Mouse (Mus musculus): ENCODE results near the gene Rhof. TPM values are rescaled to one million over a fixed set of nuclear protein-coding genes. Genes with fewer than 3 reads are reported as not detected.

The Rhof gene
- polyA plus RNA-seq, 1 experiment: 13.4 TPM

DNA sequence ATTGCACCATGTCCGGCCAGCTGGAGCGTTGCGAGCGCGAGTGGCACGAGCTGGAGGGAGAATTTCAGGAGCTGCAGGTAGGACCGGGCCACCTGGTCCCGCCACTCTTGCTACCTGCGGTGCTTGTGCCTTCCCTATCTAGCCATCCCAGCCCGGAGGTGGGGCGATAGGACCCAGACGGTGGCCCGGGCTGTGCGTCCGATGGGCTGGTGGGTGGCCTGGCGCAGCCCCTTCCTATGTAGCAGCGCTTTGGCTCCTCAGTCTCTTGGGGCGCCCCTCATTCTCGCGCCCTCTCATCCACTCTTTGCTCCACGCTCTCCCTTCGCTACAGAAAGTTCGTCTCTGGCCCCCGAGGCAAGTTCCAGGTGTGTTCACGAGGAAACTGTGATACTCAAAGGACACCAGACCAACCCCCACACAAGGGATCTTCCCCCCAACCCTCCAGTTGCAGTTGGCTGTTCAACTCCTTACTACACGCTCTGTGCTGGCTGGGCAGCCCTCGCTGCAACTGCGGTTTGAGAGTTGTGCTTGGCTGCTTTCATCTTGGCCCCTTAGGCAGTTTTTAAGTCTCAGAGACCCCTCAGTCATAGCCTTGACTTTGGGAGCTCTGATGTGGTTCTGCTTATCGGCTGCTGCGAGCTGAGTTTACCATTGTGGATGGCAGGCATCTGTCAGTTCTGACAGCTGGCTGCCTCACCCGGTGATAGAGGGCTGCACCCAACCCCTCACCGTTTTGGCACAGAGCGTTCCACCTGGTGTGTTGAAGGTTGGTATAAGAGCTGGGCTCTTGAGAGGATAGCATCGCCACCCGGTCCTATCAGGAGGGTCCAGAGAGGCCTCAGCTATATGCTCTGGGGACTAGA, 55.8 kb downstream of the Rhof start:
- 3% methylated on average over 35 of the region's 35 CpGs for WGBS
- DNase-seq: no peak
- H3K4me1 ChIP-seq (ENCODE audit: control insufficient read depth, insufficient read depth, low read length): peaks cover 14% of the 10 kb centered on the region
- H3K4me3 ChIP-seq (ENCODE audit: insufficient read depth, low read depth, low read length): peak overlapping the region; percentile 88
- no peaks in the 10 kb centered on the region for H3K36me3 ChIP-seq (ENCODE audit: control insufficient read depth, insufficient read depth, low read length)
- 0 out of 2 replicates have a peak overlapping the region, but pooled peaks have one; percentile 14 for H3K27ac ChIP-seq (ENCODE audit: insufficient read depth, low read depth, low read length)
- TF ChIP-seq POLR2A (IDR thresholded peaks at IDR 0.05; ENCODE audit: low read depth, low read length): no peak
- no peak for TF ChIP-seq CTCF (conservative IDR thresholded peaks at IDR 0.05; ENCODE audit: insufficient read depth, insufficient read length, low read depth, low read length)
- H3K27me3 ChIP-seq (replicated peaks; ENCODE audit: control insufficient read depth, insufficient read depth, low read length): no peaks in the 10 kb centered on the region

DNA sequence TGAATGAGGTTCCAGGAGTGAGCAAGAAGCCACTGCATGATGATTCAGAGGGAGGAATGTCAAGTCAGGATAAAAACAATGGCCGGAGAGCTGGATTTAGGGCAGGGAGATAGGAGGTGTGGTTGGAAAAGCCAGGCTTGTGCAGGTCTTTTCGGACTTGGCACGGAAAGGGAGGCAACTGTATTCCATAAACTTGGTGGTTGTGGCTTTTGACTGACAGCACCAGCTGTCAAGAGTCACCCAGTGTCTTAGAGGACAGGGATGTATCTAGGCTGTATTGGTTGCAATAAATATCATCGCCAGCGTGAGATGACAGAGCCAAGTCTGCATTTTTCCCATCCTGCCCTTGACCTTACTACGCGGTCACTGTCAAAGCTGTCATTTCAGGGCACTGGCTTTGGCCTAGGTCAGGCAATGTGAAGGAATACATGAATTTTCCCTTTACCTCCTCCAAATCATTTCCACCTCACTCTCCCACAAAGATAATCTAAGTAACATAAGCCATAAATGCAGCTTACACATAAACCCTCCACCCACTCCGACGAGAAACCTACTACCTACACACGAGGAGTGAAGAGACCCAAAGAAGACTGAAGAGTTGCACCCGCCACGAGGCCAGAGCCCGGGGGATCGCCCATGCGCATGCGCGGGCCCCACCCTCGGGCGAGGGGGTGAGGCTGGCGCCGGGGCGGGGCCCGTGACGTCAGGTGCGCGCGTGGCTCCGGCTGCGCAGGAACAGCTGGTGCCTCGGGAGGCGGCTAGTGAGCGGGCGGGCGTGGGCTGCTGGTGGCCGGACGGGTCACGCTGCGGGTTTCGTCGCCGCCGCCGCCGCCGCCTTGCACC, 56.7 kb downstream of the Rhof start:
- H3K36me3 ChIP-seq (ENCODE audit: control insufficient read depth, insufficient read depth, low read length): no peaks in the 10 kb centered on the region
- H3K27me3 ChIP-seq (replicated peaks; ENCODE audit: control insufficient read depth, insufficient read depth, low read length): no peaks in the 10 kb centered on the region
- 6% methylated on average over 45 of the region's 45 CpGs for WGBS
- peak overlapping the region; percentile 88 for H3K4me3 ChIP-seq (ENCODE audit: insufficient read depth, low read depth, low read length)
- H3K27ac ChIP-seq (ENCODE audit: insufficient read depth, low read depth, low read length): peak overlapping the region; percentile 14
- DNase-seq: peak; percentile 96
- TF ChIP-seq POLR2A (IDR thresholded peaks at IDR 0.05; ENCODE audit: low read depth, low read length) (no peak), CTCF (conservative IDR thresholded peaks at IDR 0.05; ENCODE audit: insufficient read depth, insufficient read length, low read depth, low read length) (no peak)
- H3K4me1 ChIP-seq (ENCODE audit: control insufficient read depth, insufficient read depth, low read length): peaks cover 14% of the 10 kb centered on the region

DNA sequence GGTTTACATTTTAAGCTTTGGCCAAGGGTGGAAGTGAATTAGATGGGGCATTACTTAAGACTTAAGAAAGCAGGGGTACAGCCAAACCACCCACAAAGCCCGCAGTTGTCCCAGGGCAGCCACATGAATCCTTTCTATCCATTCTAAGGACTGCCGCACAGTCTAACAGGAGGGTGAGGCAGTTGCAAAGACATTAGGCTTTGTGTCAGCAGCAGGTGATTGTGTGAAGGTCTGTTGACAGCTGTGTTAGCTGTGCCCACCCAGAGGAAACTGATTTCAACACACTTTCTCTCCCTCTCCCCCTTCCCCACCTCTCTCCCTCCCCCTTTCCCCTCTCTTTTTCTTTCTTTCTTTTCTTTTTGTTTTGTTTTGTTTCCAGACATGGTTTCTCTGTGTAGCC, 63.8 kb downstream of the Rhof start:
- Histone ChIP-seq H3K27ac (ENCODE audit: insufficient read depth, low read depth, low read length) (no peak overlapping the region), H3K4me3 (ENCODE audit: insufficient read depth, low read depth, low read length) (no peak overlapping the region), H3K4me1 (ENCODE audit: control insufficient read depth, insufficient read depth, low read length) (peaks cover 3% of the 10 kb centered on the region; the same call in 1 of the 2 replicates), H3K36me3 (ENCODE audit: control insufficient read depth, insufficient read depth, low read length) (no peaks in the 10 kb centered on the region), H3K27me3 (replicated peaks; ENCODE audit: control insufficient read depth, insufficient read depth, low read length) (no peaks in the 10 kb centered on the region)
- TF ChIP-seq POLR2A (IDR thresholded peaks at IDR 0.05; ENCODE audit: low read depth, low read length) (no peak), CTCF (conservative IDR thresholded peaks at IDR 0.05; ENCODE audit: insufficient read depth, insufficient read length, low read depth, low read length) (no peak)
- 93% methylated on average over 2 of the region's 2 CpGs for WGBS
- no peak for DNase-seq

GRCm38 (mm10) chr5:123068115-123068514, 64.4 kb downstream of the Rhof start, which contains the start of gene Tmem120b:
TSS of gene Tmem120b (plus strand) at chr5:123068415.
- Histone ChIP-seq H3K4me3 (ENCODE audit: insufficient read depth, low read depth, low read length) (no peak within 1 kb of the TSS), H3K4me1 (ENCODE audit: control insufficient read depth, insufficient read depth, low read length) (peaks cover 3% of the 10 kb centered on the region; the same call in 1 of the 2 replicates), H3K36me3 (ENCODE audit: control insufficient read depth, insufficient read depth, low read length) (no peaks in the 10 kb centered on the region), H3K27me3 (replicated peaks; ENCODE audit: control insufficient read depth, insufficient read depth, low read length) (no peaks in the 10 kb centered on the region), H3K27ac (ENCODE audit: insufficient read depth, low read depth, low read length) (no peak within 1 kb of the TSS)
- 93% methylated on average over 12 of the region's 12 CpGs for WGBS
- no peak for TF ChIP-seq CTCF (conservative IDR thresholded peaks at IDR 0.05; ENCODE audit: insufficient read depth, insufficient read length, low read depth, low read length)
- TF ChIP-seq POLR2A (IDR thresholded peaks at IDR 0.05; ENCODE audit: low read depth, low read length): no peak
- DNase-seq: no peak

GRCm38 (mm10) chr5:123067395-123067995, 65.0 kb downstream of the Rhof start:
- Histone ChIP-seq H3K4me1 (ENCODE audit: control insufficient read depth, insufficient read depth, low read length) (peaks cover 3% of the 10 kb centered on the region; the same call in 1 of the 2 replicates), H3K27me3 (replicated peaks; ENCODE audit: control insufficient read depth, insufficient read depth, low read length) (no peaks in the 10 kb centered on the region), H3K4me3 (ENCODE audit: insufficient read depth, low read depth, low read length) (no peak overlapping the region), H3K27ac (ENCODE audit: insufficient read depth, low read depth, low read length) (no peak overlapping the region), H3K36me3 (ENCODE audit: control insufficient read depth, insufficient read depth, low read length) (no peaks in the 10 kb centered on the region)
- TF ChIP-seq CTCF (conservative IDR thresholded peaks at IDR 0.05; ENCODE audit: insufficient read depth, insufficient read length, low read depth, low read length) (no peak), POLR2A (IDR thresholded peaks at IDR 0.05; ENCODE audit: low read depth, low read length) (no peak)
- 10% methylated on average over 6 of the region's 6 CpGs for WGBS
- DNase-seq: peak; percentile 57

DNA sequence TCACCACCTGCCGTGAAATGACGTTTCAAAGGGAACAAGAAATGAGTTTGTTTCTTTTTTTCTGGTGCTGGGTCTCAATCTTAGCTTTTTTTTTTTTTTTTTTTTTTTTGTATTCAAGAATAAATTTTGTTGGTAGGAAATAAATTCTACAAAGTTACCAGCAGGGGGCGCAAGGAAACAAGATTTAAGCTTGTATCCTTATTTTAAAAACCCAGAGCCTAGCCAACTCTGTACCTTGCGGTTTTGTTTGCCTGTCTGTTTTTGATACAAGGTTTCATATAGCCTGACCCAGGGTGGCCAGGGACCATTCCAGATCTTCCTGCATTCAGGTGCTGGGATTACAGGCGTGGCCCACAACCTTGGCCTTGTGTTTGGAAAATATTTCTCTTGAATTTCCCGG, 68.3 kb downstream of the Rhof start:
- DNase-seq: peak; percentile 71
- Histone ChIP-seq H3K27ac (ENCODE audit: insufficient read depth, low read depth, low read length) (no peak overlapping the region), H3K36me3 (ENCODE audit: control insufficient read depth, insufficient read depth, low read length) (no peaks in the 10 kb centered on the region), H3K4me1 (ENCODE audit: control insufficient read depth, insufficient read depth, low read length) (peaks cover 8% of the 10 kb centered on the region; the same call in 1 of the 2 replicates), H3K27me3 (replicated peaks; ENCODE audit: control insufficient read depth, insufficient read depth, low read length) (no peaks in the 10 kb centered on the region), H3K4me3 (ENCODE audit: insufficient read depth, low read depth, low read length) (no peak overlapping the region)
- no peak for TF ChIP-seq POLR2A (IDR thresholded peaks at IDR 0.05; ENCODE audit: low read depth, low read length)
- TF ChIP-seq CTCF (conservative IDR thresholded peaks at IDR 0.05; ENCODE audit: insufficient read depth, insufficient read length, low read depth, low read length): 0 out of 2 replicates have a peak, but pooled peaks have one; percentile 14
- 23% methylated on average over 6 of the region's 6 CpGs for WGBS

Measured in kidney, adult 2 months (tissue).